Mouse (Mus musculus): ENCODE data around the gene Gria3. TPM values are rescaled to one million over a fixed set of nuclear protein-coding genes. Genes with fewer than 3 reads are reported as not detected.

Gene Gria3
- polyA plus RNA-seq, 1 experiment: 4.6 TPM

- Histone ChIP-seq H3K4me3 (replicated peaks; ENCODE audit: extremely low read depth, low read depth, low read length) (no peak overlapping the region), H3K4me1 (ENCODE audit: control insufficient read depth, insufficient read depth, low read length) (no peaks in the 10 kb centered on the region)
- TF ChIP-seq POLR2A (IDR thresholded peaks at IDR 0.05; ENCODE audit: borderline replicate concordance, extremely low read depth, low read depth, low read length) (no peak), CTCF (IDR thresholded peaks at IDR 0.05; ENCODE audit: insufficient read depth, low read length) (no peak)
- WGBS: 65% methylated on average over 6 of the region's 6 CpGs
- no peak for DNase-seq
Measured at GRCm38 (mm10) chrX:41425651-41426050, 25.0 kb downstream of the Gria3 start.

DNA sequence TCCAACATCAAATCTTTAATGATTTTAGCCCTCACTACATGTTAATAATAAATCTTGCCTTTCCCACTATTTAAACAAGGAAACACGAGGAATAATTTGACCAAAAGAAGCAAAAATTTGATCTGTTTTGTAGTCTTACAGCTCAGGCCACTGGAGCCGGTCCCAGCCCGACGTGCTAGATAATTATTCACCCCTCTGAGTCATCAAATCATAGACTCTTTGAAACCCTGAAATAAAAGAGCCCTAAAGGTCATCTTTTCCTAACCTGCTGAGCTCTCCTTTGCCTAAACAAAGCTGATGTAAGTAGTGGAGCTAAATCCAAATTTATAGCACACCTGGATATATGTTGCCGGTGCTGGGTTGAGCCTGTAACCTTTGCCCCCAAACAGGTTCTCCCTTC, 27.4 kb downstream of the Gria3 start:
- H3K4me1 ChIP-seq (ENCODE audit: control insufficient read depth, insufficient read depth, low read length): no peaks in the 10 kb centered on the region
- TF ChIP-seq CTCF (IDR thresholded peaks at IDR 0.05; ENCODE audit: insufficient read depth, low read length) (no peak), POLR2A (IDR thresholded peaks at IDR 0.05; ENCODE audit: borderline replicate concordance, extremely low read depth, low read depth, low read length) (no peak)

GRCm38 (mm10) chrX:41435541-41435940, 34.9 kb downstream of the Gria3 start:
- DNase-seq: no peak
- WGBS: 7% methylated on average over 1 of the region's 1 CpGs
- Histone ChIP-seq H3K4me3 (replicated peaks; ENCODE audit: extremely low read depth, low read depth, low read length) (no peak overlapping the region), H3K4me1 (ENCODE audit: control insufficient read depth, insufficient read depth, low read length) (no peaks in the 10 kb centered on the region)
- TF ChIP-seq POLR2A (IDR thresholded peaks at IDR 0.05; ENCODE audit: borderline replicate concordance, extremely low read depth, low read depth, low read length): no peak
- TF ChIP-seq CTCF (IDR thresholded peaks at IDR 0.05; ENCODE audit: insufficient read depth, low read length): no peak

More for the DNA sequence above, 27.4 kb downstream of the Gria3 start:
- H3K4me3 ChIP-seq (replicated peaks; ENCODE audit: extremely low read depth, low read depth, low read length): no peak overlapping the region
- 60% methylated on average over 5 of the region's 5 CpGs for WGBS
- DNase-seq: no peak

DNA sequence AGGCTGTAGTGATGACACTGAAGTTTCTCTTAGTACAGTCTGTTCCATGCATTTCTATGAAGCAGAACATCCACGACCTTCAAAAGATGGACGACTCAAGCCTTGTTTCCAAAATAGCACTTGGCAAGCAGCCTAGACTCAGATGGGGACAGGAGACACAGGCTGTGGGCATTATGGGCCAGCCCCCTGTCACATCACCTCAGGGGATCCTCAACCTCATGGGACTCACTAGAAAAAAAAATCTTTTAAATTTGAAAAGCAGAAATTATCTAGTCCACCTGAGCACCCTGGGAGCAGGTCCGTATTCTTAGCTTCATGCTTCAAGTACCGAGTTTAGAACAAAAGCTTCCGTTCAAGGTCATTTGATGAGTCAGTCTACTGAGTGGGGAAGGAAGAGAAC, 38.2 kb downstream of the Gria3 start:
- no peak for DNase-seq
- TF ChIP-seq CTCF (IDR thresholded peaks at IDR 0.05; ENCODE audit: insufficient read depth, low read length) (no peak), POLR2A (IDR thresholded peaks at IDR 0.05; ENCODE audit: borderline replicate concordance, extremely low read depth, low read depth, low read length) (no peak)

DNA sequence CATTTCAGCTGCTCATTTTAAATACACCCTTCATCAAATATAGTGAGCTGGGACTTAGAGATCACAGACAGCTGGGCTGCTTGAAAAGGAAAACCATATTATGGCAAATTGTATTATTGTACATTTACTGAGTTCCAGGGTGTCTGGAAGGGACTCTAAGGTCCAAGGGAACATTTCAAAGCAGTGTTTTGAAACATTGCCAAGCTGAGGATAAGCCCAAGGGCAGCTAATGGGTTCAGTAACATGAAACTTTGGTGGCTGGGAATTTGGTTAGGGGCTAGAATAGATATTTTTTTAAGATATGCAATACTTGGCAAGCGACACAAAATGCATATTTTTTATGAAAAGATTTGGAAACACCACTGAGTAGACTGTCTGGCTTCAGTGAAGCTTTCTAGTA, 48.2 kb downstream of the Gria3 start:
- no peak for DNase-seq
- Histone ChIP-seq H3K4me3 (replicated peaks; ENCODE audit: extremely low read depth, low read depth, low read length) (no peak overlapping the region), H3K4me1 (ENCODE audit: control insufficient read depth, insufficient read depth, low read length) (no peaks in the 10 kb centered on the region)
- TF ChIP-seq CTCF (IDR thresholded peaks at IDR 0.05; ENCODE audit: insufficient read depth, low read length): no peak
- TF ChIP-seq POLR2A (IDR thresholded peaks at IDR 0.05; ENCODE audit: borderline replicate concordance, extremely low read depth, low read depth, low read length): no peak
- WGBS: 47% methylated on average over 1 of the region's 1 CpGs

More for the DNA sequence above, 38.2 kb downstream of the Gria3 start:
- WGBS: 72% methylated on average over 5 of the region's 5 CpGs
- Histone ChIP-seq H3K4me3 (replicated peaks; ENCODE audit: extremely low read depth, low read depth, low read length) (no peak overlapping the region), H3K4me1 (ENCODE audit: control insufficient read depth, insufficient read depth, low read length) (no peaks in the 10 kb centered on the region)

DNA sequence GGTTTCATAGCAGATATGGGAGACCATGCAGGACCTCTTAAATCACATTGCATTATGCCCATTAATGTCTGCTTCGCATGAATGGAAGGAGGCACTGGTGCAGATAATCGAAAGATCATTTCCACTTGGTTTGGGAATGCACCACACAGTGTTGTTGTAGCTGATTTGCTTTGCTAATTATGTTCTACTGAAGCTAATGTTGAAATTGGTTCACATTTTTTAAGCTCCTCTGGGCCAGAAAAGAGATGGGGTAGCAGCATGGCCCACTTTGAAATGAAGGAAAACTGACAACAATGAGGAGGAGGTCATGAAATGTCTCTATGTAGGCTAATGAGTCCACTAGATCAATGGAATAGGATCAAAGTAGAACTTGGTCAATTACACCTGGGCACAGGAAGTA, 76.8 kb downstream of the Gria3 start:
- Histone ChIP-seq H3K4me1 (ENCODE audit: control insufficient read depth, insufficient read depth, low read length) (no peaks in the 10 kb centered on the region), H3K4me3 (replicated peaks; ENCODE audit: extremely low read depth, low read depth, low read length) (no peak overlapping the region)
- DNase-seq: no peak
- TF ChIP-seq POLR2A (IDR thresholded peaks at IDR 0.05; ENCODE audit: borderline replicate concordance, extremely low read depth, low read depth, low read length) (no peak), CTCF (IDR thresholded peaks at IDR 0.05; ENCODE audit: insufficient read depth, low read length) (no peak)
- WGBS: 75% methylated on average over 2 of the region's 2 CpGs

DNA sequence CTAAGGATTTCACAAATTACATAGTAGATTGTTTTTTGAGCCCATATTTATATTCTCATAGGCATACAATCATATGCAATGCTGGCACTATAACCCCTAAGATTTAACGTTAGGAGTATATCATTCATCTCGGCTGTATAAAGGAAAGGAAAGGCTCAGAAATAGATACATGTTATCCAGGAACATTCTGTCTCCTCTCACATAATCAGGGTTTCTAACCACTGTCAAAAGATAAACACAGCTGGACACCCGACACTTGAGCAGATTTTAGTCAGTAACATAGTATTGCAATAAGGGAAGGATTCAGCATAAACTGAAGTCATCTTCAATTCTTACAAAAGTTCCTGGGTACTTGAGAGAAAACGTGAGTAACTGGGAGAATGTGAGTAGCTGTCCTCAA, 95.9 kb downstream of the Gria3 start:
- Histone ChIP-seq H3K4me3 (replicated peaks; ENCODE audit: extremely low read depth, low read depth, low read length) (no peak overlapping the region), H3K4me1 (ENCODE audit: control insufficient read depth, insufficient read depth, low read length) (no peaks in the 10 kb centered on the region)
- WGBS: 61% methylated on average over 4 of the region's 4 CpGs
- no peak for TF ChIP-seq CTCF (IDR thresholded peaks at IDR 0.05; ENCODE audit: insufficient read depth, low read length)
- no peak for TF ChIP-seq POLR2A (IDR thresholded peaks at IDR 0.05; ENCODE audit: borderline replicate concordance, extremely low read depth, low read depth, low read length)
- DNase-seq: no peak

GRCm38 (mm10) chrX:41505371-41505770, 104.7 kb downstream of the Gria3 start:
- Histone ChIP-seq H3K4me3 (replicated peaks; ENCODE audit: extremely low read depth, low read depth, low read length) (no peak overlapping the region), H3K4me1 (ENCODE audit: control insufficient read depth, insufficient read depth, low read length) (no peaks in the 10 kb centered on the region)
- WGBS: 65% methylated on average over 3 of the region's 3 CpGs
- DNase-seq: no peak
- TF ChIP-seq CTCF (IDR thresholded peaks at IDR 0.05; ENCODE audit: insufficient read depth, low read length) (no peak), POLR2A (IDR thresholded peaks at IDR 0.05; ENCODE audit: borderline replicate concordance, extremely low read depth, low read depth, low read length) (no peak)

GRCm38 (mm10) chrX:41507959-41508358, 107.3 kb downstream of the Gria3 start:
- WGBS: 78% methylated on average over 1 of the region's 1 CpGs
- no peak overlapping the region for H3K4me3 ChIP-seq (replicated peaks; ENCODE audit: extremely low read depth, low read depth, low read length)

DNA sequence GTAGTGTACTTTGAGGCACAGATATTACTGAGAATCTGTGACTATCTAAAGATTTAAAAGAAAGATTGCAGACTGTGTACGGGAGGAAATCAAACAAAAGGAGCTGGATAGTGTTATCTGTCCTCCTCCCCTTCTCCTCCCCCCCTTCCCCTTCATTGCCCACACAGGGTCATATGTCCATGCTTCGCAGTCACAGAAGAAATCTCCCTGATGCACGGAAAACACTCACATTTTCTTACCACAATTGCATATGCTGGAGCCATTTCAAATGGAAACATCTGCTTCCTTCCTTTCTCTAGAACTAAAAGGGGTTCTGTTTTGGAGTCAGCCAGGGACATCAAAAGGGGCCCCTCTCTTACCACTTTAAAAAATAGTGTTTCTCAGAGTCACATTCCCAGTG, 114.3 kb downstream of the Gria3 start:
- H3K4me3 ChIP-seq (replicated peaks; ENCODE audit: extremely low read depth, low read depth, low read length): no peak overlapping the region
- TF ChIP-seq CTCF (IDR thresholded peaks at IDR 0.05; ENCODE audit: insufficient read depth, low read length) (no peak), POLR2A (IDR thresholded peaks at IDR 0.05; ENCODE audit: borderline replicate concordance, extremely low read depth, low read depth, low read length) (no peak)
- H3K4me1 ChIP-seq (ENCODE audit: control insufficient read depth, insufficient read depth, low read length): no peaks in the 10 kb centered on the region
- no peak for DNase-seq
- 42% methylated on average over 3 of the region's 3 CpGs for WGBS

More at GRCm38 (mm10) chrX:41507959-41508358, 107.3 kb downstream of the Gria3 start:
- no peaks in the 10 kb centered on the region for H3K4me1 ChIP-seq (ENCODE audit: control insufficient read depth, insufficient read depth, low read length)
- no peak for DNase-seq
- no peak for TF ChIP-seq CTCF (IDR thresholded peaks at IDR 0.05; ENCODE audit: insufficient read depth, low read length)
- no peak for TF ChIP-seq POLR2A (IDR thresholded peaks at IDR 0.05; ENCODE audit: borderline replicate concordance, extremely low read depth, low read depth, low read length)

Data from lung, adult 2 months (tissue).